Mouse (Mus musculus) mature B cell (primary cell): ENCODE measurements at regions not wholly inside any gene's neighbourhood (a gene's known extent, or its start where the extent isn't known, plus 50 kb on each side); places are given as distances from the start of the nearest gene placed in this dataset.

Experiments used
- in situ Hi-C: fragments of 300-500 bp; cut with MboI; formaldehyde crosslinking; loops from 2 replicates; pipeline ENCODE4 v1.14.3; 2019

- in situ Hi-C loops: no loop called here
Measured at GRCm38 (mm10) chr11:24226755-24227154, 148.9 kb downstream of the Bcl11a start.

- in situ Hi-C loops: no loop called here
Measured at GRCm38 (mm10) chr11:24233376-24233775, 155.5 kb downstream of the Bcl11a start.

GRCm38 (mm10) chr11:24233821-24234220 is 156.0 kb downstream of the Bcl11a start:
- in situ Hi-C loops: no loop called here

GRCm38 (mm10) chr11:24234422-24234821 is 156.6 kb downstream of the Bcl11a start:
- in situ Hi-C loops: no loop called here

GRCm38 (mm10) chr11:24235326-24235725 is 157.5 kb downstream of the Bcl11a start:
- in situ Hi-C loops: no loop called here

- in situ Hi-C loops: no loop called here
Measured at GRCm38 (mm10) chr11:24239631-24240030, 161.8 kb downstream of the Bcl11a start.

- in situ Hi-C loops: no loop called here
Measured at GRCm38 (mm10) chr11:24242096-24242495, 164.2 kb downstream of the Bcl11a start.

- in situ Hi-C loops: no loop called here
Measured at GRCm38 (mm10) chr11:24242888-24243287, 165.0 kb downstream of the Bcl11a start.

- in situ Hi-C loops: no loop called here
Measured at GRCm38 (mm10) chr11:24245390-24245789, 167.5 kb downstream of the Bcl11a start.

- in situ Hi-C loops: no loop called here
Measured at GRCm38 (mm10) chr11:24246314-24246713, 168.5 kb downstream of the Bcl11a start.

- in situ Hi-C loops: no loop called here
Measured at GRCm38 (mm10) chr11:24247285-24247684, 169.4 kb downstream of the Bcl11a start.

- in situ Hi-C loops: loop anchor here (10.0 kb wide), 1 partner anchor 167 kb away; no protein-coding TSS in a partner anchor
Measured at GRCm38 (mm10) chr11:24251516-24251915, 173.7 kb downstream of the Bcl11a start.

GRCm38 (mm10) chr11:24255201-24256060 is 177.6 kb downstream of the Bcl11a start:
- in situ Hi-C loops: loop anchor here (10.0 kb wide), 1 partner anchor 171 kb away; no protein-coding TSS in a partner anchor

GRCm38 (mm10) chr11:24257741-24258140 is 179.9 kb downstream of the Bcl11a start:
- in situ Hi-C loops: loop anchor here (10.0 kb wide), 1 partner anchor 173 kb away; no protein-coding TSS in a partner anchor

GRCm38 (mm10) chr11:24258340-24258739 is 180.5 kb downstream of the Bcl11a start:
- in situ Hi-C loops: loop anchor here (10.0 kb wide), 1 partner anchor 174 kb away; no protein-coding TSS in a partner anchor

GRCm38 (mm10) chr11:24259668-24260067 is 181.8 kb downstream of the Bcl11a start:
- in situ Hi-C loops: loop anchor here (10.0 kb wide), 1 partner anchor 175 kb away; no protein-coding TSS in a partner anchor

- in situ Hi-C loops: no loop called here
Measured at GRCm38 (mm10) chr11:24269046-24269445, 191.2 kb downstream of the Bcl11a start.

GRCm38 (mm10) chr11:24281628-24282027 is 203.8 kb downstream of the Bcl11a start:
- in situ Hi-C loops: no loop called here

- in situ Hi-C loops: no loop called here
Measured at GRCm38 (mm10) chr11:24282556-24282955, 204.7 kb downstream of the Bcl11a start.

- in situ Hi-C loops: no loop called here
Measured at GRCm38 (mm10) chr11:24286129-24287108, 208.6 kb downstream of the Bcl11a start.

- in situ Hi-C loops: no loop called here
Measured at GRCm38 (mm10) chr11:24293209-24293608, 215.4 kb downstream of the Bcl11a start.
